Mouse (Mus musculus): Measurements from ENCODE around the gene Hydin. TPM values are rescaled to one million over a fixed set of nuclear protein-coding genes. Genes with fewer than 3 reads are reported as not detected.
A peak's percentile ranks its signal among the peaks of the same experiment; 100 is the strongest.
"Not testable (repeated sequence)": the region's sequence is repeated elsewhere in the genome, so short reads cannot be mapped to it uniquely, and the experiment has no call there.

Hydin gene
- total and polyA plus RNA-seq, 2 experiments from 2014 or later = 0.49 to 0.88 TPM

- H3K27ac ChIP-seq (ENCODE audit: low read depth, low read length) = no peak overlapping the region
- H3K4me1 ChIP-seq (ENCODE audit: insufficient read depth, low read length) = peaks cover 2% of the 10 kb centered on the region; the same call in 1 of the 2 replicates
- WGBS = 60% methylated on average over 4 of the region's 4 CpGs
- H3K4me3 ChIP-seq (ENCODE audit: low read depth, low read length) = no peak overlapping the region
- ATAC-seq (ENCODE audit: low FRiP score) = no peak
- peak; percentile 37 for DNase-seq (ENCODE audit: low spot score)
- no peaks in the 10 kb centered on the region for H3K27me3 ChIP-seq (ENCODE audit: insufficient read depth, low read length)
- H3K36me3 ChIP-seq (ENCODE audit: insufficient read depth, low read length) = no peaks in the 10 kb centered on the region
- H3K9me3 ChIP-seq (ENCODE audit: low read length) = no peaks in the 10 kb centered on the region
- H3K9ac ChIP-seq (replicated peaks; ENCODE audit: low read length, poor library complexity, severe bottlenecking) = no peak overlapping the region
- H3K4me2 ChIP-seq (ENCODE audit: low read depth, low read length, poor library complexity, severe bottlenecking) = no peak overlapping the region
- no peak for TF ChIP-seq CTCF (IDR thresholded peaks at IDR 0.05)
Measured at GRCm38 (mm10) chr8:110319586-110319985, 52.8 kb downstream of the Hydin start.

- Histone ChIP-seq H3K27me3 (ENCODE audit: insufficient read depth, low read length) (no peaks in the 10 kb centered on the region), H3K27ac (ENCODE audit: low read depth, low read length) (no peak overlapping the region), H3K4me2 (ENCODE audit: low read depth, low read length, poor library complexity, severe bottlenecking) (no peak overlapping the region), H3K9me3 (ENCODE audit: low read length) (no peaks in the 10 kb centered on the region), H3K9ac (replicated peaks; ENCODE audit: low read length, poor library complexity, severe bottlenecking) (no peak overlapping the region), H3K4me3 (ENCODE audit: low read depth, low read length) (no peak overlapping the region), H3K36me3 (ENCODE audit: insufficient read depth, low read length) (no peaks in the 10 kb centered on the region), H3K4me1 (ENCODE audit: insufficient read depth, low read length) (no peaks in the 10 kb centered on the region)
- 89% methylated on average over 2 of the region's 2 CpGs for WGBS
- ATAC-seq (ENCODE audit: low FRiP score) (no peak), DNase-seq (ENCODE audit: low spot score) (no peak)
- no peak for TF ChIP-seq CTCF (IDR thresholded peaks at IDR 0.05)
Measured at GRCm38 (mm10) chr8:110321446-110321845, 54.7 kb downstream of the Hydin start.

DNA sequence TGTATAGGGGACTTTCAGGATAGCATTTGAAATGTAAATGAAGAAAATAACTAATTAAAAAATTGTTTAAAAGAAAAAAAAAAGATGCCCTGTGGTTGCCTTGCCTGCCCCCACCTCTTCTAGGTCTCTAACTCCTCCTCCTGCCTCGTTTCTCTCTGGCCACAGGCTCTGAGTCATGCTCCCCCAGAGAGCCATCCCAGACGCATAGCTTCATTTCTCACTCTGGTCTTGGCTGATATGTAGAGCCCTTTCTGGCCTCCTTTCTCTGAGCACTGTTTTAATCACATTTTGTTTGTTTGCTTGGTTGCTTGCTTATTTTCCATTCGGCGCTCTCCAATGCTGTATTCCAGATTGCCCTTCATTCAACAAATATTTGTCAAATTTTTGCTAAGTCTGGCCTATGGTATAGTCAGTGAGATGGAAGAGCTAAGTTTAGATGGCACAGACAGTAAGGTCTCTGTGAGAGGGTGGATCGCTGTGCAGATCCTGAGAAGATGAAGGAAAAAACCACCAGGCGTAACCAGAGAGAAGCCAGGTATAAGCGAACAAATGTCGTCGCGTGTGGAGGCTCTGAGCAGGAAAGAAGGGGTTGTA is 57.3 kb downstream of the Hydin start:
- 84% methylated on average over 10 of the region's 10 CpGs for WGBS
- DNase-seq (ENCODE audit: low spot score) = no peak

GRCm38 (mm10) chr8:110327120-110327519 is 60.3 kb downstream of the Hydin start:
- not testable (repeated sequence) for H3K27ac ChIP-seq (ENCODE audit: low read depth, low read length); H3K4me2 ChIP-seq (ENCODE audit: low read depth, low read length, poor library complexity, severe bottlenecking); H3K4me1 ChIP-seq (ENCODE audit: insufficient read depth, low read length); H3K9me3 ChIP-seq (ENCODE audit: low read length); H3K4me3 ChIP-seq (ENCODE audit: low read depth, low read length); H3K36me3 ChIP-seq (ENCODE audit: insufficient read depth, low read length); DNase-seq (ENCODE audit: low spot score); ATAC-seq (ENCODE audit: low FRiP score); H3K27me3 ChIP-seq (ENCODE audit: insufficient read depth, low read length); H3K9ac ChIP-seq (replicated peaks; ENCODE audit: low read length, poor library complexity, severe bottlenecking)

More for the DNA sequence above, 57.3 kb downstream of the Hydin start:
- Histone ChIP-seq H3K27ac (ENCODE audit: low read depth, low read length) (no peak overlapping the region), H3K4me2 (ENCODE audit: low read depth, low read length, poor library complexity, severe bottlenecking) (no peak overlapping the region), H3K4me3 (ENCODE audit: low read depth, low read length) (no peak overlapping the region), H3K4me1 (ENCODE audit: insufficient read depth, low read length) (no peaks in the 10 kb centered on the region), H3K36me3 (ENCODE audit: insufficient read depth, low read length) (no peaks in the 10 kb centered on the region), H3K9me3 (ENCODE audit: low read length) (no peaks in the 10 kb centered on the region), H3K9ac (replicated peaks; ENCODE audit: low read length, poor library complexity, severe bottlenecking) (no peak overlapping the region), H3K27me3 (ENCODE audit: insufficient read depth, low read length) (no peaks in the 10 kb centered on the region)
- no peak for TF ChIP-seq CTCF (IDR thresholded peaks at IDR 0.05)
- no peak for ATAC-seq (ENCODE audit: low FRiP score)

GRCm38 (mm10) chr8:110333376-110333775 is 66.6 kb downstream of the Hydin start:
- WGBS = 62% methylated on average over 7 of the region's 7 CpGs
- no peaks in the 10 kb centered on the region for H3K4me1 ChIP-seq (ENCODE audit: insufficient read depth, low read length)
- H3K9ac ChIP-seq (replicated peaks; ENCODE audit: low read length, poor library complexity, severe bottlenecking) = no peak overlapping the region
- H3K36me3 ChIP-seq (ENCODE audit: insufficient read depth, low read length) = no peaks in the 10 kb centered on the region
- no peak for TF ChIP-seq CTCF (IDR thresholded peaks at IDR 0.05)
- ATAC-seq (ENCODE audit: low FRiP score) (no peak), DNase-seq (ENCODE audit: low spot score) (no peak)
- no peak overlapping the region for H3K4me2 ChIP-seq (ENCODE audit: low read depth, low read length, poor library complexity, severe bottlenecking)
- no peaks in the 10 kb centered on the region for H3K9me3 ChIP-seq (ENCODE audit: low read length)
- H3K4me3 ChIP-seq (ENCODE audit: low read depth, low read length) = no peak overlapping the region
- H3K27me3 ChIP-seq (ENCODE audit: insufficient read depth, low read length) = no peaks in the 10 kb centered on the region
- H3K27ac ChIP-seq (ENCODE audit: low read depth, low read length) = no peak overlapping the region

- H3K27me3 ChIP-seq (ENCODE audit: insufficient read depth, low read length) = no peaks in the 10 kb centered on the region
- H3K4me1 ChIP-seq (ENCODE audit: insufficient read depth, low read length) = no peaks in the 10 kb centered on the region
- H3K4me3 ChIP-seq (ENCODE audit: low read depth, low read length) = no peak overlapping the region
- H3K9ac ChIP-seq (replicated peaks; ENCODE audit: low read length, poor library complexity, severe bottlenecking) = no peak overlapping the region
- DNase-seq (ENCODE audit: low spot score) = no peak
- TF ChIP-seq CTCF (IDR thresholded peaks at IDR 0.05) = no peak
- no peak overlapping the region for H3K27ac ChIP-seq (ENCODE audit: low read depth, low read length)
- ATAC-seq (ENCODE audit: low FRiP score) = no peak
- 85% methylated on average over 2 of the region's 2 CpGs for WGBS
- H3K9me3 ChIP-seq (ENCODE audit: low read length) = no peaks in the 10 kb centered on the region
- no peaks in the 10 kb centered on the region for H3K36me3 ChIP-seq (ENCODE audit: insufficient read depth, low read length)
- no peak overlapping the region for H3K4me2 ChIP-seq (ENCODE audit: low read depth, low read length, poor library complexity, severe bottlenecking)
Measured at GRCm38 (mm10) chr8:110339447-110339846, 72.7 kb downstream of the Hydin start.
